Mouse (Mus musculus) kidney, postnatal 25 days (tissue): ENCODE results near the gene Wnt6.

ENCODE experiments used
- DNase-seq, 2 experiments: peaks; one replicate each; pipeline ENCODE4 v3.0.0; 2021; ENCODE audit warnings: mixed read lengths in 2 of 2

Wnt6 gene

GRCm38 (mm10) chr1:74775816-74776215, 4.1 kb downstream of the Wnt6 start:
- DNase-seq = peak in 1 of 2 experiments; percentile 33

GRCm38 (mm10) chr1:74778934-74779486, 7.3 kb downstream of the Wnt6 start:
- no peak for DNase-seq

DNA sequence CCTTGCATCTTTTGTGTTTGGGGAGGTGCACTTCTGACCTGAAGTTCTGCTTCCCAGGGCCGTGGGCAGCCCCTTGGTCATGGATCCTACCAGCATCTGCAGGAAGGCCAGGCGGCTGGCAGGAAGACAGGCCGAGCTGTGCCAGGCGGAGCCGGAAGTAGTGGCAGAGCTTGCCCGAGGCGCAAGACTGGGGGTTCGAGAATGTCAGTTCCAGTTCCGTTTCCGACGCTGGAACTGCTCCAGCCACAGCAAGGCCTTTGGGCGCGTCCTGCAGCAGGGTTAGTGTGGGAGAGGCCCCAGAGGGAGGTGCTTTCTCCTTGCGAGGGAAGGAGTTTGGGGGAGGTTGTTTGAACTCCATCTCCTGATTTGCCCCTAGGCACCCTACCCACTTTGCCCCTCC, 10.4 kb downstream of the Wnt6 start:
- DNase-seq = no peak

GRCm38 (mm10) chr1:74783554-74783953, 11.9 kb downstream of the Wnt6 start:
- DNase-seq = no peak

- DNase-seq = peak; percentile 68 to 78
Measured at GRCm38 (mm10) chr1:74784041-74784759, 12.5 kb downstream of the Wnt6 start.

DNA sequence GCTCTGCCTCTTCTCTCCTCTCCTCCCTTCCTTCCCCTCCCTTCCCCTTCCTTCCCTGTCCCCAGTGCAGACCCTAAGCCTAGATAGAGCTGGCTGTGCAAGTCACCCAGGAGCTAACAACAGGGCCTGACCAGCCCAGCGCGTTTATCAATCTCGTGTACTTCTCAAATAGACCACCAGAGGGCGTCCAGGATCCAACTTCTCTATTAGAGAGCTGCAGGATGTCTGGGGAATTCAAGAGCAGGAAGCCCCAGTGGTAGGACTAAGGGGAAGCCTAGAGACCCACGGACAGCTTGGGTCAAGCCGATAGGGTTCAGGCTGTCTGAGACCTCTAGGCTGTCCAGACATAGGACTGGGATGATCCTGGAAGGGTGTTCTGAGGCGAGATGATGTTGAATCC, 16.2 kb downstream of the Wnt6 start:
- DNase-seq = peak; percentile 73 to 89

- DNase-seq = no peak
Measured at GRCm38 (mm10) chr1:74788603-74789176, 17.0 kb downstream of the Wnt6 start.

GRCm38 (mm10) chr1:74790095-74790494, 18.4 kb downstream of the Wnt6 start:
- no peak for DNase-seq

GRCm38 (mm10) chr1:74791249-74791648, 19.6 kb downstream of the Wnt6 start, which contains the start of gene Wnt10a:
Wnt10a (plus strand) TSS chr1:74791516.
- DNase-seq = peak; percentile 36 to 72

DNA sequence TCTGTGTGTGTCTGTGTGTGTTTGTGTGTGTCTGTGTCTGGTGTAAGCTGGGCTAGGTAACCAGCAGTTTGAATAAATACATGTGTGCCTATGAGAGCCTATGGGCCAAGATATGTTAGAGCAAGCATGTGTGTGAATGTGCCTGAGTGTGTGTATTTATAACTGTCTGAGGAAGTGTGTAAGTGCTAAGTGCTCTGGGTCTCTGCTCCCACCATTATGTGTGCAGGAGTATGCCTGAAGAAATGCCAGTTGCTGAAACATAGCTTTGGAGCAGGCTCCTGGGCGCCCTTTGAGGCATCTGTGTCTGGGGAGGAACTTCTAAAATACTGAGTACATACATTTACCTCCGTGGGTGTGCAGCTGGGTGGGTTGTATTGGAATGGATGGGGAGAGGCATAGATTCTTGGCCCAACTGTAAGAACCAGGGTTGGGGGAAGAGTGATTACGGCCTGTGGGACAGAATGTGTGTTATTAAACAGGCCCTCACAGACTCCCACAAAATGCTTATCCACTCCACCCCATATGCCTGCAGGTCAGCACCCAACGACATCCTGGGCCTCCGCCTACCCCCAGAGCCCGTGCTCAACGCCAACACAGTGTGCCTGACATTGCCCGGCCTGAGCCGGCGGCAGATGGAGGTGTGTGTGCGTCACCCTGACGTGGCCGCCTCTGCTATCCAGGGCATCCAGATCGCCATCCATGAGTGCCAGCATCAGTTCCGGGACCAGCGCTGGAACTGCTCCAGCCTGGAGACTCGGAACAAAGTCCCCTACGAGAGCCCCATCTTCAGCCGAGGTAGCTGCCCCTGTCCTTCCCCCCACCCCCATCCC, 21.4 kb downstream of the Wnt6 start:
- peak in 1 of 2 experiments; percentile 32 for DNase-seq

DNA sequence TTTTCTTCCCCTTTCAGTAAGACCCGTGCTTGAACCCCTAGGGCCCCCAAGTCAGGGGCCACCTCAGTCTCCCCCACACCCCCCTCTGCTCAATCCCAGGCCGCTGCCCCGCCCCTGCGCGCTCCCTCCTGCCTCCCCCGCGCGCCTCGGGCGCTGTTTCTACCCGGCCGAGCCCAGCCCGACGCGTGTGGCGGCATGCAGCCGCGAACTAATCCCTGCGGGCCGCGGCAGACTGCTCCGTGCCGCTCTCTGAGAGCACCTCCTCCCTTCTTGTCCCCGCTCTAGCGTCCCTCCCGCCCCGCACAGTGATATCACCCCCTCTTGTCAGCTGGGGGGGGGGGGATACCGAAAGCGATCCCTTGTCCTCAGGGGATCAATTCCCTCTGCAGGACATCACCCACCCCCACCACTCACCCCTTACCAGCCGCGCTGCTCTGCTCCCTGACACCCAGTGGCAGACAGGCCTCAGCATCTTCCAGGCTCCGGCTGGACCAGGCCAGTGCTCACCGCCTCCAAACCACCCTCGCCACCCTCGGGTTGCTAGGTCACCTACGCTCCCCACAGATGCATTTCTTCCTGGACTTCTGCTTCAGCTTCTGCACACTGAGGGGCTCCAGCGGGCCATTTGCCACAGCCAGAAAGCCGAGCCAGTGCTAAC, 22.9 kb downstream of the Wnt6 start:
- peak; percentile 23 to 62 for DNase-seq

DNA sequence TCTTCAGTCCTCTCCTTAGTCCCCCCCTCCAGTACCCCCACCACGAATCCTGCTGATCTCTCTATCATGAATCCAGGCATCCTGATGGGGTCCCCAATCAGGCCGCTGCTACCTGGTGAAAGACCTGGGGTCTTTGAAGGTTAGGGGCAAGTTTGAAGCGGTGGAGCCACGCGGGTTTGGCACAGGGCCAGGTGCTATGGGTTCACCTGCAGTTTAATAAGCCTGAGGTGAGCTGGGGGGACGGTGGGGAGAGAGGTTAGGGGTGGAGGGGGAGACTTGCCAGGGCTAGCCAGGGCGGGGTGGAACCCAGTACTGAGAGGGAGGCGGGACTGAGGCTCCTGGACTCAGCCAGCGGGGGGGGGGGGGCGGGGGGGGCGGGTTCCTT, 23.4 kb downstream of the Wnt6 start:
- peak in 1 of 2 experiments; percentile 35 for DNase-seq

DNA sequence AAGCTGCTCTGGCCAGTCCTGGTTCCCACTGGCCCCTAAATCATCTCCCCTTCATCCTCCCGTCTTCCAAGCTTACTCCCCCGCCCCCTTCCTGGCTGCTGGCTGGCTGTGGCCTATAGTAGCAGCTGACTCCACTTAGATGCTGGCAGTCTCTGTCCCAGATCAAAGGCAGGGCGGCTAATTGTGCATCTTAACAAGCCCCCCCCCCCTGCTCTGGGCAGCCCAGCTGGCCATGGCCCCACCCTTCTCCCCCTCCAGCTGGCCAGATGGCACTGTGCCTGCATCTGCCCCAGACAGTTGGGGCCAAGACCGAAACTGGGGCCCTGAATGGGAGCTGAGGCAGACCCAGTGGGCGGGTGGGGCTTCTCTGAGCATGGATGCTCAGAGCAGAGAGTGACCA, 25.8 kb downstream of the Wnt6 start:
- DNase-seq = peak in 1 of 2 experiments; percentile 21

GRCm38 (mm10) chr1:74800424-74800888, 28.8 kb downstream of the Wnt6 start:
- DNase-seq = no peak

DNA sequence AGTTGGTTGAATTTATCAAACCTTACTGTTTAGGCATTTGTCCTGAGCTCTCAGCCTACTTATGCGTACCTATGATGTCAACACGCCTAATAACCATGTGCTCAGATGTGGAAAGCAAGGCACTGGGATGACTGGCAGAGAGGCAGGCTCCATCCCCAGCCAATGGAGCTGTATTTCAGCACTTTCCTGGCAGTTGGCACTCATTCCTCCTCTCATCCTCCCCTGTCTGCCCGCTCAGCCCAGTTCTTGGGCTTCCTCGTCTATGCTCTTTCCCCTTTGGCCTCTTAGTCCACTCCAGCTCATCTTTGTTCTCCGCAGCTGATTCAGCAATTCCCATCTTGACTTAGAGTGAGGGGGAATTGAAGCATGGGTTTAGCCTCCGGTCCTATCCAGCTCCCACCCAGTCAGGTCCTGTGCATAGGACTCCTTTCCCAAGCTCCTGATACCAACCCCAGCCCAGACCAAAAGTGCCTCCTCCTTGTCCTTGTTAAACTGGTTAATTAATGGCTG, 30.0 kb downstream of the Wnt6 start:
- no peak for DNase-seq

- DNase-seq = peak; percentile 81 to 89
Measured at GRCm38 (mm10) chr1:74802795-74803656, 31.3 kb downstream of the Wnt6 start.

GRCm38 (mm10) chr1:74804211-74804870, 32.6 kb downstream of the Wnt6 start:
- DNase-seq = peak in 1 of 2 experiments; percentile 33

GRCm38 (mm10) chr1:74805340-74805835, 33.7 kb downstream of the Wnt6 start:
- peak in 1 of 2 experiments; percentile 19 for DNase-seq

- DNase-seq = no peak
Measured at GRCm38 (mm10) chr1:74805843-74806242, 34.2 kb downstream of the Wnt6 start.
